Mouse (Mus musculus) forebrain, embryonic 12.5 days (tissue): ENCODE measurements around the gene Gpr137. TPM values are rescaled to one million over a fixed set of nuclear protein-coding genes. Genes with fewer than 3 reads are reported as not detected.

Source experiments
- ATAC-seq: fragments of 200-750 bp; cut with Nextera tagmentation; 2 replicates; pipeline ENCODE4 v1.8.0; 2017; ENCODE audit warnings: moderate TSS enrichment; ENCODE audit not compliant: low FRiP score
- H3K27ac ChIP-seq: fragments of 300-500 bp; sonication (generic); 2 replicates; pipeline ENCODE4 v1.5.1; 2016; ENCODE audit warnings: mild to moderate bottlenecking
- H3K27me3 ChIP-seq: fragments of 300-500 bp; sonication (generic); 2 replicates; pipeline ENCODE4 v1.6.1; 2016; ENCODE audit warnings: mild to moderate bottlenecking
- H3K36me3 ChIP-seq: fragments of 300-500 bp; sonication (generic); replicated peaks from 2 replicates; pipeline ENCODE4 v1.6.1; 2016; ENCODE audit warnings: mild to moderate bottlenecking
- H3K4me1 ChIP-seq: fragments of 300-500 bp; sonication (generic); 2 replicates; pipeline ENCODE4 v1.6.1; 2016
- H3K4me2 ChIP-seq: fragments of 300-500 bp; sonication (generic); 2 replicates; pipeline ENCODE4 v1.6.1; 2016; ENCODE audit warnings: mild to moderate bottlenecking, moderate library complexity
- H3K4me3 ChIP-seq: fragments of 300-500 bp; sonication (generic); replicated peaks from 2 replicates; pipeline ENCODE4 v1.5.1; 2016; ENCODE audit warnings: mild to moderate bottlenecking
- H3K9ac ChIP-seq: fragments of 300-500 bp; sonication (generic); 2 replicates; pipeline ENCODE4 v1.6.1; 2016; ENCODE audit warnings: mild to moderate bottlenecking
- H3K9me3 ChIP-seq: fragments of 300-500 bp; sonication (generic); 2 replicates; pipeline ENCODE4 v1.6.1; 2016
- WGBS: fragments of 180-500 bp; shearing (Covaris S2); methylation state at CpG from one replicate; pipeline ENCODE4 v1.1.7; 2016; 5-methylcytosine and 5-hydroxymethylcytosine counted together
- polyA plus RNA-seq: library from polyadenylated mRNA; unstranded; fragments of >200 nt; fragmentation: Nextera tagmentation; extraction: Ambion mirVana; gene quantifications from 2 replicates; pipeline ENCODE4 v1.2.1, GENCODE M21; 2016

Gpr137 gene
- polyA plus RNA-seq, 1 experiment from 2014 or later, result 33.1 TPM

- H3K27ac ChIP-seq, result peak overlapping the region; percentile 94
- peak overlapping the region; percentile 60 for H3K4me3 ChIP-seq
- peak overlapping the region; percentile 68 for H3K9ac ChIP-seq
- no peaks in the 10 kb centered on the region for H3K27me3 ChIP-seq
- peaks cover 33% of the 10 kb centered on the region for H3K36me3 ChIP-seq
- peaks cover 53% of the 10 kb centered on the region for H3K4me1 ChIP-seq
- H3K9me3 ChIP-seq, result no peaks in the 10 kb centered on the region
- WGBS, result under 1% methylated on average over 59 of the region's 59 CpGs
- peak; percentile 90 for ATAC-seq
- H3K4me2 ChIP-seq, result peak overlapping the region; percentile 64
These were observed 37.5 kb upstream of the Gpr137 start for GRCm38 (mm10) chr19:6979486-6980380.

GRCm38 (mm10) chr19:6979001-6979479 is 36.8 kb upstream of the Gpr137 start:
- Histone ChIP-seq H3K27me3 (no peaks in the 10 kb centered on the region), H3K4me1 (peaks cover 53% of the 10 kb centered on the region), H3K4me2 (peak overlapping the region; percentile 64), H3K36me3 (peaks cover 31% of the 10 kb centered on the region), H3K9ac (peak overlapping the region; percentile 59), H3K9me3 (no peaks in the 10 kb centered on the region), H3K27ac (peak overlapping the region; percentile 94), H3K4me3 (peak overlapping the region; percentile 60)
- 15% methylated on average over 11 of the region's 11 CpGs for WGBS
- no peak for ATAC-seq

GRCm38 (mm10) chr19:6978639-6978974 is 36.3 kb upstream of the Gpr137 start:
- peaks cover 54% of the 10 kb centered on the region for H3K4me1 ChIP-seq
- 60% methylated on average over 3 of the region's 3 CpGs for WGBS

GRCm38 (mm10) chr19:6977759-6978638 is 35.7 kb upstream of the Gpr137 start:
- H3K27me3 ChIP-seq, result no peaks in the 10 kb centered on the region
- peak overlapping the region; percentile 30; the same call in 1 of the 2 replicates for H3K9ac ChIP-seq
- peak overlapping the region; percentile 94 for H3K27ac ChIP-seq
- peak overlapping the region; percentile 60 for H3K4me3 ChIP-seq
- H3K4me2 ChIP-seq, result peak overlapping the region; percentile 64
- 84% methylated on average over 13 of the region's 13 CpGs for WGBS
- no peaks in the 10 kb centered on the region for H3K9me3 ChIP-seq
- no peak for ATAC-seq
- peaks cover 53% of the 10 kb centered on the region for H3K4me1 ChIP-seq
- peaks cover 31% of the 10 kb centered on the region for H3K36me3 ChIP-seq

More at GRCm38 (mm10) chr19:6978639-6978974, 36.3 kb upstream of the Gpr137 start:
- H3K4me3 ChIP-seq, result peak overlapping the region; percentile 60
- no peaks in the 10 kb centered on the region for H3K9me3 ChIP-seq
- no peak for ATAC-seq
- H3K27ac ChIP-seq, result peak overlapping the region; percentile 94
- H3K27me3 ChIP-seq, result no peaks in the 10 kb centered on the region
- peak overlapping the region; percentile 59; the same call in 1 of the 2 replicates for H3K9ac ChIP-seq
- H3K36me3 ChIP-seq, result peaks cover 31% of the 10 kb centered on the region
- peak overlapping the region; percentile 64 for H3K4me2 ChIP-seq

GRCm38 (mm10) chr19:6975537-6976521 is 33.5 kb upstream of the Gpr137 start, which contains the start of gene Plcb3:
Gene Plcb3, minus strand, starts transcription at chr19:6976470.
- under 1% methylated on average over 16 of the region's 16 CpGs for WGBS
- H3K27me3 ChIP-seq, result peaks cover 13% of the 10 kb centered on the region; the same call in 1 of the 2 replicates
- H3K4me2 ChIP-seq, result peak within 1 kb of the TSS; percentile 93
- H3K36me3 ChIP-seq, result peaks cover 22% of the 10 kb centered on the region
- H3K4me3 ChIP-seq, result peak within 1 kb of the TSS; percentile 84
- H3K27ac ChIP-seq, result peak within 1 kb of the TSS; percentile 93
- no peaks in the 10 kb centered on the region for H3K9me3 ChIP-seq
- H3K4me1 ChIP-seq, result peaks cover 52% of the 10 kb centered on the region
- ATAC-seq, result no peak
- peak within 1 kb of the TSS; percentile 90 for H3K9ac ChIP-seq

- WGBS, result under 1% methylated on average over 65 of the region's 84 CpGs
- Histone ChIP-seq H3K36me3 (peaks cover 22% of the 10 kb centered on the region), H3K27me3 (peaks cover 26% of the 10 kb centered on the region), H3K27ac (peak within 1 kb of the TSS; percentile 93), H3K9ac (peak within 1 kb of the TSS; percentile 90), H3K4me3 (peak within 1 kb of the TSS; percentile 84), H3K4me1 (peaks cover 62% of the 10 kb centered on the region), H3K4me2 (peak within 1 kb of the TSS; percentile 93), H3K9me3 (no peaks in the 10 kb centered on the region)
- peak; percentile 74 for ATAC-seq
These were observed 32.2 kb upstream of the Gpr137 start, which contains the start of gene Ppp1r14b for GRCm38 (mm10) chr19:6974211-6975205. Gene Ppp1r14b, plus strand, starts transcription at chr19:6974968.

- H3K36me3 ChIP-seq, result peaks cover 22% of the 10 kb centered on the region
- H3K9ac ChIP-seq, result peak overlapping the region; percentile 90
- peak overlapping the region; percentile 93; the same call in 1 of the 2 replicates for H3K27ac ChIP-seq
- peaks cover 35% of the 10 kb centered on the region for H3K27me3 ChIP-seq
- peak overlapping the region; percentile 93 for H3K4me2 ChIP-seq
- peaks cover 62% of the 10 kb centered on the region for H3K4me1 ChIP-seq
- H3K4me3 ChIP-seq, result peak overlapping the region; percentile 84
- 32% methylated on average over 12 of the region's 12 CpGs for WGBS
- ATAC-seq, result no peak
- H3K9me3 ChIP-seq, result no peaks in the 10 kb centered on the region
These were observed 31.4 kb upstream of the Gpr137 start for GRCm38 (mm10) chr19:6973581-6974190.

- Histone ChIP-seq H3K27ac (no peak overlapping the region), H3K4me2 (no peak overlapping the region), H3K27me3 (peaks cover 46% of the 10 kb centered on the region), H3K9ac (no peak overlapping the region), H3K4me3 (no peak overlapping the region), H3K9me3 (no peaks in the 10 kb centered on the region), H3K36me3 (peaks cover 9% of the 10 kb centered on the region), H3K4me1 (peaks cover 52% of the 10 kb centered on the region)
- WGBS, result 79% methylated on average over 13 of the region's 13 CpGs
- ATAC-seq, result no peak
These were observed 30.1 kb upstream of the Gpr137 start for GRCm38 (mm10) chr19:6972247-6972917.

GRCm38 (mm10) chr19:6971644-6972043 is 29.4 kb upstream of the Gpr137 start:
- no peak overlapping the region for H3K27ac ChIP-seq
- no peaks in the 10 kb centered on the region for H3K9me3 ChIP-seq
- WGBS, result 53% methylated on average over 6 of the region's 6 CpGs
- peaks cover 4% of the 10 kb centered on the region; the same call in 1 of the 2 replicates for H3K36me3 ChIP-seq
- no peak overlapping the region for H3K9ac ChIP-seq
- H3K4me2 ChIP-seq, result no peak overlapping the region
- H3K27me3 ChIP-seq, result peaks cover 46% of the 10 kb centered on the region
- H3K4me3 ChIP-seq, result no peak overlapping the region
- peaks cover 44% of the 10 kb centered on the region for H3K4me1 ChIP-seq
- no peak for ATAC-seq
